In genomic region chr16:64908747-64909146, GRCm38 (mm10) we compare ENCODE assay signal across 26 mouse cellular contexts.
"Had no signal": no experiment of that assay in that cellular context is flagged by ENCODE, and none has a peak within 500 bp of the region (broad histone marks: within the 10 kb centered on the region; RNA-seq: fewer than 3 reads in every experiment).

No protein-coding gene starts in this region.

- H3K9me3 ChIP-seq: hindbrain, embryonic 10.5 days; hindbrain, embryonic 12.5 days; intestine, embryonic 15.5 days; limb, embryonic 10.5 days; limb, embryonic 12.5 days; liver, embryonic 13.5 days; liver, embryonic 15.5 days had no signal

- ATAC-seq: hindbrain, embryonic 16.5 days; inflammation-experienced regulatory T-cells, adult 6 months; intestine, embryonic 15.5 days; intestine, postnatal 0 days; liver, postnatal 0 days had no signal

- H3K36me3 ChIP-seq: hindbrain, embryonic 10.5 days; hindbrain, embryonic 12.5 days; intestine, embryonic 15.5 days; limb, embryonic 10.5 days; limb, embryonic 12.5 days; liver, embryonic 13.5 days; liver, embryonic 15.5 days had no signal

- DNase-seq: gastrocnemius, adult 2 months; gastrocnemius, postnatal 10 days; gastrocnemius, postnatal 25 days; heart, adult 2 months; heart, postnatal 10 days; heart, postnatal 4 days; kidney, adult 9 months; kidney, postnatal 14 days; kidney, postnatal 4 days; liver; liver, embryonic 13.5 days; liver, postnatal 0 days had no signal

- H3K4me2 ChIP-seq: heart, embryonic 11.5 days; hindbrain, embryonic 12.5 days; hindbrain, embryonic 14.5 days; intestine, embryonic 15.5 days; limb, embryonic 12.5 days; liver, embryonic 11.5 days; liver, embryonic 13.5 days; liver, embryonic 15.5 days had no signal

- H3K27me3 ChIP-seq: hindbrain, embryonic 12.5 days; intestine, embryonic 15.5 days; limb, embryonic 12.5 days; liver, embryonic 13.5 days; liver, embryonic 15.5 days had no signal

- H3K4me1 ChIP-seq: hindbrain, embryonic 10.5 days; hindbrain, embryonic 12.5 days; intestine, embryonic 15.5 days; limb, embryonic 10.5 days; limb, embryonic 12.5 days; liver, embryonic 13.5 days; liver, embryonic 15.5 days had no signal

- H3K9ac ChIP-seq: hindbrain, embryonic 12.5 days; hindbrain, embryonic 14.5 days; intestine, embryonic 15.5 days; limb, embryonic 12.5 days; liver, embryonic 13.5 days; liver, embryonic 15.5 days; liver, postnatal 0 days had no signal

- H3K27ac ChIP-seq: gastrocnemius, adult 2 months; heart, adult 2 months; hindbrain, embryonic 10.5 days; hindbrain, embryonic 12.5 days; hindbrain, embryonic 14.5 days; intestine, embryonic 15.5 days; layer of hippocampus, adult 2 months; left cerebral cortex, adult 2 months; limb, embryonic 10.5 days; limb, embryonic 12.5 days; liver, embryonic 13.5 days; liver, embryonic 15.5 days had no signal

- H3K4me3 ChIP-seq: gastrocnemius, adult 2 months; heart, adult 2 months; hindbrain, embryonic 10.5 days; hindbrain, embryonic 12.5 days; intestine, embryonic 15.5 days; layer of hippocampus, adult 2 months; left cerebral cortex, adult 2 months; limb, embryonic 10.5 days; limb, embryonic 12.5 days; liver, embryonic 13.5 days; liver, embryonic 15.5 days had no signal
